Mouse (Mus musculus) stomach, embryonic 14.5 days (tissue): Measurements from ENCODE around the gene Tmem120a. TPM values are rescaled to one million over a fixed set of nuclear protein-coding genes. Genes with fewer than 3 reads are reported as not detected.

Experiments
- ATAC-seq: fragments of 200-750 bp; cut with Nextera tagmentation; 2 replicates; pipeline ENCODE4 v1.8.0; 2017; ENCODE audit warnings: low read depth, moderate TSS enrichment; ENCODE audit not compliant: insufficient number of reproducible peaks, insufficient read depth, low FRiP score
- H3K27ac ChIP-seq: fragments of 300-500 bp; sonication (generic); 2 replicates; pipeline ENCODE4 v1.5.1; 2014; ENCODE audit warnings: mild to moderate bottlenecking, low read length, moderate library complexity, mixed read lengths
- H3K27me3 ChIP-seq: fragments of 300-500 bp; sonication (generic); 2 replicates; pipeline ENCODE4 v1.6.1; 2014; ENCODE audit warnings: low read length, control low read depth, mixed read lengths; ENCODE audit not compliant: control insufficient read depth, insufficient read depth
- H3K36me3 ChIP-seq: fragments of 300-500 bp; sonication (generic); 2 replicates; pipeline ENCODE4 v1.6.1; 2014; ENCODE audit warnings: mild to moderate bottlenecking, control low read depth, low read length, moderate library complexity, mixed read lengths; ENCODE audit not compliant: control insufficient read depth, insufficient read depth
- H3K4me1 ChIP-seq: fragments of 300-500 bp; sonication (generic); 2 replicates; pipeline ENCODE4 v1.6.1; 2014; ENCODE audit warnings: low read length, control low read depth, mixed read lengths; ENCODE audit not compliant: control insufficient read depth, insufficient read depth
- H3K4me2 ChIP-seq: fragments of 300-500 bp; sonication (generic); replicated peaks from 2 replicates; pipeline ENCODE4 v1.6.1; 2014; ENCODE audit warnings: low read depth, low read length, control low read depth
- H3K4me3 ChIP-seq: fragments of 300-500 bp; sonication (generic); 2 replicates; pipeline ENCODE4 v1.5.1; 2014; ENCODE audit warnings: low read depth, low read length, control low read depth
- H3K9ac ChIP-seq: fragments of 300-500 bp; sonication (generic); replicated peaks from 2 replicates; pipeline ENCODE4 v1.6.1; 2014; ENCODE audit warnings: low read depth, mild to moderate bottlenecking, control low read depth, low read length, moderate library complexity, mixed read lengths
- H3K9me3 ChIP-seq: fragments of 300-500 bp; sonication (generic); 2 replicates; pipeline ENCODE4 v1.6.1; 2016; ENCODE audit warnings: low read depth, low read length, control low read depth; ENCODE audit not compliant: control insufficient read depth
- WGBS: fragments of 180-500 bp; shearing (Covaris S2); extraction: QIAGEN DNeasy Blood & Tissue Kit; methylation state at CpG from one replicate; pipeline ENCODE4 v1.1.7; 2014; 5-methylcytosine and 5-hydroxymethylcytosine counted together
- polyA plus RNA-seq: library from polyadenylated mRNA; unstranded; fragments of >200 nt; fragmentation: Nextera tagmentation; extraction: Ambion mirVana; gene quantifications from 2 replicates; pipeline ENCODE4 v1.2.1, GENCODE M21; 2014

The Tmem120a gene
- polyA plus RNA-seq: 45.3 and 48.2 TPM in 2 replicates

- Histone ChIP-seq H3K9me3 (peaks cover 6% of the 10 kb centered on the region; the same call in 1 of the 2 replicates), H3K36me3 (no peaks in the 10 kb centered on the region), H3K27ac (peak within 1 kb of the TSS; percentile 29; the same call in 1 of the 2 replicates), H3K4me2 (peak within 1 kb of the TSS; percentile 67), H3K4me1 (0 out of 2 replicates have a peak, but pooled peaks cover 5% of the 10 kb centered on the region), H3K27me3 (no peaks in the 10 kb centered on the region), H3K9ac (peak within 1 kb of the TSS; percentile 41), H3K4me3 (peak within 1 kb of the TSS; percentile 68)
- under 1% methylated on average over 60 of the region's 60 CpGs for WGBS
- ATAC-seq: peak; percentile 97
These were observed at the start of gene Tmem120a for GRCm38 (mm10) chr5:135743741-135744609. Gene Tmem120a (minus strand): TSS chr5:135744448.

GRCm38 (mm10) chr5:135782901-135783300 is 38.7 kb upstream of the Tmem120a start:
- H3K27me3 ChIP-seq: no peaks in the 10 kb centered on the region
- H3K9me3 ChIP-seq: no peaks in the 10 kb centered on the region
- H3K9ac ChIP-seq: no peak overlapping the region
- ATAC-seq: no peak
- peaks cover 15% of the 10 kb centered on the region for H3K4me1 ChIP-seq
- no peak overlapping the region for H3K4me2 ChIP-seq
- H3K36me3 ChIP-seq: peaks cover 51% of the 10 kb centered on the region
- no peak overlapping the region for H3K4me3 ChIP-seq
- 91% methylated on average over 4 of the region's 4 CpGs for WGBS
- H3K27ac ChIP-seq: no peak overlapping the region

GRCm38 (mm10) chr5:135780331-135780730 is 36.1 kb upstream of the Tmem120a start:
- no peak overlapping the region for H3K27ac ChIP-seq
- 0 out of 2 replicates have a peak overlapping the region, but pooled peaks have one; percentile 94 for H3K4me3 ChIP-seq
- H3K36me3 ChIP-seq: peaks cover 26% of the 10 kb centered on the region
- H3K9me3 ChIP-seq: no peaks in the 10 kb centered on the region
- H3K9ac ChIP-seq: no peak overlapping the region
- no peaks in the 10 kb centered on the region for H3K27me3 ChIP-seq
- no peak for ATAC-seq
- peaks cover 15% of the 10 kb centered on the region for H3K4me1 ChIP-seq
- 81% methylated on average over 8 of the region's 8 CpGs for WGBS
- peak overlapping the region; percentile 94; the same call in 1 of the 2 replicates for H3K4me2 ChIP-seq

GRCm38 (mm10) chr5:135778471-135779445 is 34.5 kb upstream of the Tmem120a start, which contains the start of gene Mdh2:
Gene Mdh2 (plus strand): TSS chr5:135778480.
- H3K4me3 ChIP-seq: peak within 1 kb of the TSS; percentile 94
- H3K27ac ChIP-seq: peak within 1 kb of the TSS; percentile 95
- H3K36me3 ChIP-seq: peaks cover 11% of the 10 kb centered on the region; the same call in 1 of the 2 replicates
- WGBS: 1% methylated on average over 70 of the region's 70 CpGs
- H3K9me3 ChIP-seq: no peaks in the 10 kb centered on the region
- H3K27me3 ChIP-seq: no peaks in the 10 kb centered on the region
- H3K4me1 ChIP-seq: peaks cover 15% of the 10 kb centered on the region
- peak; percentile 97 for ATAC-seq
- H3K9ac ChIP-seq: peak within 1 kb of the TSS; percentile 87
- H3K4me2 ChIP-seq: peak within 1 kb of the TSS; percentile 94

- peak; percentile 94 for ATAC-seq
- Histone ChIP-seq H3K36me3 (peaks cover 3% of the 10 kb centered on the region; the same call in 1 of the 2 replicates), H3K4me1 (peaks cover 15% of the 10 kb centered on the region), H3K4me3 (peak within 1 kb of the TSS; percentile 94), H3K9me3 (no peaks in the 10 kb centered on the region), H3K27me3 (no peaks in the 10 kb centered on the region), H3K9ac (peak within 1 kb of the TSS; percentile 87), H3K4me2 (peak within 1 kb of the TSS; percentile 94), H3K27ac (peak within 1 kb of the TSS; percentile 95)
- under 1% methylated on average over 45 of the region's 45 CpGs for WGBS
These were observed 33.7 kb upstream of the Tmem120a start, which contains the start of gene Styxl1 for GRCm38 (mm10) chr5:135777796-135778470. Gene Styxl1 (minus strand): TSS chr5:135778385.

GRCm38 (mm10) chr5:135776546-135776945 is 32.3 kb upstream of the Tmem120a start:
- H3K4me1 ChIP-seq: peaks cover 15% of the 10 kb centered on the region
- H3K9ac ChIP-seq: no peak overlapping the region
- WGBS: 82% methylated on average over 4 of the region's 4 CpGs
- H3K27me3 ChIP-seq: no peaks in the 10 kb centered on the region
- no peak overlapping the region for H3K4me3 ChIP-seq
- no peaks in the 10 kb centered on the region for H3K9me3 ChIP-seq
- no peaks in the 10 kb centered on the region for H3K36me3 ChIP-seq
- no peak for ATAC-seq
- no peak overlapping the region for H3K27ac ChIP-seq
- no peak overlapping the region for H3K4me2 ChIP-seq

GRCm38 (mm10) chr5:135772519-135772918 is 28.3 kb upstream of the Tmem120a start:
- no peak for ATAC-seq
- no peaks in the 10 kb centered on the region for H3K9me3 ChIP-seq
- 43% methylated on average over 3 of the region's 3 CpGs for WGBS

More at GRCm38 (mm10) chr5:135772519-135772918, 28.3 kb upstream of the Tmem120a start:
- Histone ChIP-seq H3K27me3 (no peaks in the 10 kb centered on the region), H3K36me3 (no peaks in the 10 kb centered on the region), H3K9ac (no peak overlapping the region), H3K4me1 (no peaks in the 10 kb centered on the region), H3K27ac (no peak overlapping the region), H3K4me2 (no peak overlapping the region), H3K4me3 (no peak overlapping the region)
